28 mouse cellular contexts compared by ENCODE assay signal in the genomic region with DNA sequence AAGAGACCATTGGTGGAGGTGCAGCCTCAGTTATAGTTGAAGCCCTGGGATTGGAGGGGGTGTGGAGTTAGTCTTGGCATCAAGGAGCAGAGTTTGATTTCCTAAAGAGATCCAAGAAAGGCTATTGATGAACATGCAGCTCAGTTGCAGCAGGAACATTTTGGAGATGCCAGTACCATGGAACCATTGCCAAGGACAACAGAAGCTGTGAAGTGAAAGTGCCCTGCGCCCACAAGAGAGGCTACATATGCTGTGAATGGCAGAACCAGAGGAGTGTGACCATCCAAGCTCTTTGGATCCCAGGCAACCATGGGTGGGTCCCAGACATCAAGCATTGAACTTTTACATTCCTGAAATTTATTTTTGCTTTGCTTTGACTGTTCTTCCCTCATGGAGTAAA.
DNase-seq lines count a peak whose midpoint lies in the region; ATAC-seq lines count a peak whose summit lies in the region.
"Had no signal": no experiment of that assay in that cellular context is flagged by ENCODE, and none has a peak within 500 bp of the region (broad histone marks: within the 10 kb centered on the region; RNA-seq: fewer than 3 reads in every experiment).

No protein-coding gene starts in this region.

- H3K9me3 ChIP-seq in kidney, embryonic 16.5 days (ENCODE audit: low read length): no peaks in the 10 kb centered on the region
- H3K9me3 ChIP-seq: embryonic facial prominence, embryonic 12.5 days; embryonic facial prominence, embryonic 15.5 days; forebrain, embryonic 10.5 days; forebrain, embryonic 13.5 days; heart, embryonic 10.5 days; heart, embryonic 13.5 days; hindbrain, embryonic 12.5 days; hindbrain, embryonic 15.5 days had no signal

- WGBS in kidney, embryonic 16.5 days: 85% methylated on average over 1 of the region's 1 CpGs

- no peak overlapping the region for H3K4me2 ChIP-seq in kidney, embryonic 16.5 days (replicated peaks; ENCODE audit: low read depth, low read length)
- H3K4me2 ChIP-seq: embryonic facial prominence, embryonic 12.5 days; embryonic facial prominence, embryonic 15.5 days; forebrain, embryonic 13.5 days; heart, embryonic 13.5 days; hindbrain, embryonic 12.5 days; hindbrain, embryonic 15.5 days had no signal

- ATAC-seq in kidney, embryonic 16.5 days (ENCODE audit: low FRiP score, low TSS enrichment): no peak
- ATAC-seq: forebrain, embryonic 13.5 days; forebrain, embryonic 16.5 days had no signal

- DNase-seq in layer of hippocampus, adult 11-12 months (ENCODE audit: low spot score): peak; percentile 26
- DNase-seq in layer of hippocampus, postnatal 25 days (ENCODE audit: extremely low spot score in 1 of 2, low spot score in 1 of 2): no peak
- DNase-seq in Muller cell, postnatal 12 days (ENCODE audit: inconsistent ontology term): peak; percentile 5
- DNase-seq in fat pad, adult 2 months (ENCODE audit: extremely low read depth, low read depth, low spot score): peak; percentile 37
- DNase-seq in layer of hippocampus, postnatal 14 days (ENCODE audit: low spot score in 2 of 2): peak; percentile 11 to 58
- DNase-seq in adrenal gland, postnatal 4 days (ENCODE audit: low spot score in 2 of 2): no peak
- DNase-seq: adrenal gland, adult 8-10 months; adrenal gland, postnatal 25 days; cerebellum, adult 11 months; cerebellum, adult 2 months; cerebellum, adult 9-11 months; cerebellum, postnatal 25 days; gastrocnemius, postnatal 10 days; gastrocnemius, postnatal 36 days; heart, adult 2 months; heart, postnatal 14 days had no signal

- no peak overlapping the region for H3K9ac ChIP-seq in kidney, embryonic 16.5 days (replicated peaks; ENCODE audit: low read length)
- H3K9ac ChIP-seq: embryonic facial prominence, embryonic 12.5 days; embryonic facial prominence, embryonic 15.5 days; forebrain, embryonic 13.5 days; heart, embryonic 13.5 days; hindbrain, embryonic 12.5 days; hindbrain, embryonic 15.5 days had no signal

- H3K27ac ChIP-seq in kidney, embryonic 16.5 days (ENCODE audit: low read length): no peak overlapping the region
- H3K27ac ChIP-seq: embryonic facial prominence, embryonic 12.5 days; embryonic facial prominence, embryonic 15.5 days; forebrain, embryonic 10.5 days; forebrain, embryonic 13.5 days; heart, adult 2 months; heart, embryonic 10.5 days; heart, embryonic 13.5 days; hindbrain, embryonic 12.5 days; hindbrain, embryonic 15.5 days had no signal

- H3K27me3 ChIP-seq in kidney, embryonic 16.5 days (ENCODE audit: insufficient read depth, low read length): no peaks in the 10 kb centered on the region
- H3K27me3 ChIP-seq: CH12.LX; embryonic facial prominence, embryonic 12.5 days; embryonic facial prominence, embryonic 15.5 days; forebrain, embryonic 13.5 days; heart, embryonic 13.5 days; hindbrain, embryonic 12.5 days; hindbrain, embryonic 15.5 days had no signal

- no peaks in the 10 kb centered on the region for H3K36me3 ChIP-seq in kidney, embryonic 16.5 days (ENCODE audit: insufficient read depth, low read length)
- H3K36me3 ChIP-seq: embryonic facial prominence, embryonic 12.5 days; embryonic facial prominence, embryonic 15.5 days; forebrain, embryonic 10.5 days; G1E; heart, embryonic 10.5 days; heart, embryonic 13.5 days; hindbrain, embryonic 12.5 days; hindbrain, embryonic 15.5 days had no signal

- no peaks in the 10 kb centered on the region for H3K4me1 ChIP-seq in kidney, embryonic 16.5 days (ENCODE audit: insufficient read depth, low read length)
- H3K4me1 ChIP-seq: embryonic facial prominence, embryonic 12.5 days; embryonic facial prominence, embryonic 15.5 days; forebrain, embryonic 10.5 days; forebrain, embryonic 13.5 days; hindbrain, embryonic 12.5 days; hindbrain, embryonic 15.5 days had no signal

- no peak overlapping the region for H3K4me3 ChIP-seq in kidney, embryonic 16.5 days (ENCODE audit: low read length)
- H3K4me3 ChIP-seq: embryonic facial prominence, embryonic 12.5 days; embryonic facial prominence, embryonic 15.5 days; forebrain, embryonic 10.5 days; forebrain, embryonic 13.5 days; heart, adult 2 months; heart, embryonic 10.5 days; heart, embryonic 13.5 days; hindbrain, embryonic 12.5 days; hindbrain, embryonic 15.5 days had no signal

Comparison
In these comparisons a context has a peak if more than half of its experiments do, and no peak if none do; other contexts are left out.
1. DNase-seq: peak in layer of hippocampus, adult 11-12 months (single experiment), Muller cell, postnatal 12 days (single experiment), fat pad, adult 2 months (single experiment) and layer of hippocampus, postnatal 14 days (2 of 2); none in layer of hippocampus, postnatal 25 days (0 of 2) and adrenal gland, postnatal 4 days (0 of 2).